Mouse (Mus musculus) bone marrow macrophage, adult 2 months (primary cell): ENCODE results near the gene Ddx39. TPM values are rescaled to one million over a fixed set of nuclear protein-coding genes. Genes with fewer than 3 reads are reported as not detected.

Experiments used
- H3K27ac ChIP-seq: 2 replicates; pipeline ENCODE4 v1.5.1; 2012; ENCODE audit warnings: low read depth, low read length; ENCODE audit not compliant: insufficient read depth
- H3K4me1 ChIP-seq: 2 replicates; pipeline ENCODE4 v1.6.1; 2012; ENCODE audit warnings: low read length; ENCODE audit not compliant: control insufficient read depth, insufficient read depth
- H3K4me3 ChIP-seq: 2 replicates; pipeline ENCODE4 v1.5.1; 2012; ENCODE audit warnings: mild to moderate bottlenecking, low read length, moderate library complexity; ENCODE audit not compliant: insufficient read depth
- CTCF ChIP-seq: IDR thresholded peaks from 2 replicates; pipeline ENCODE4 v1.5.1; 2012; ENCODE audit warnings: low read depth, mild to moderate bottlenecking, low read length, moderate library complexity
- POLR2A ChIP-seq: IDR thresholded peaks from 2 replicates; pipeline ENCODE4 v1.6.1; 2012; ENCODE audit warnings: mild to moderate bottlenecking, low read depth, low read length, borderline replicate concordance
- polyA plus RNA-seq: library from polyadenylated mRNA; stranded (reverse); fragments of >200 nt; gene quantifications from 2 replicates; pipeline ENCODE4 v1.2.4, GENCODE M21; 2012; ENCODE audit not compliant: missing spikeins, insufficient read depth, insufficient read length

Gene Ddx39
- polyA plus RNA-seq, 1 experiment = 28.4 TPM

GRCm38 (mm10) chr8:83742968-83743367, 28.0 kb downstream of the Ddx39 start:
- no peak overlapping the region for H3K27ac ChIP-seq
- no peak for TF ChIP-seq POLR2A
- TF ChIP-seq CTCF = no peak
- peaks cover 48% of the 10 kb centered on the region for H3K4me1 ChIP-seq
- H3K4me3 ChIP-seq = no peak overlapping the region

- peaks cover 46% of the 10 kb centered on the region for H3K4me1 ChIP-seq
- H3K4me3 ChIP-seq = no peak overlapping the region
- TF ChIP-seq POLR2A (no peak), CTCF (no peak)
- H3K27ac ChIP-seq = no peak overlapping the region
Measured at GRCm38 (mm10) chr8:83744070-83744469, 29.1 kb downstream of the Ddx39 start.

- Histone ChIP-seq H3K27ac (peak overlapping the region; percentile 89), H3K4me1 (peaks cover 25% of the 10 kb centered on the region), H3K4me3 (peak overlapping the region; percentile 47)
- TF ChIP-seq CTCF (no peak), POLR2A (no peak)
Measured at GRCm38 (mm10) chr8:83747661-83748346, 32.8 kb downstream of the Ddx39 start.

GRCm38 (mm10) chr8:83748708-83749107, 33.7 kb downstream of the Ddx39 start:
- no peak for TF ChIP-seq POLR2A
- TF ChIP-seq CTCF = no peak
- Histone ChIP-seq H3K4me3 (peak overlapping the region; percentile 14), H3K27ac (peak overlapping the region; percentile 89), H3K4me1 (peaks cover 22% of the 10 kb centered on the region)

- H3K4me3 ChIP-seq = 0 out of 2 replicates have a peak overlapping the region, but pooled peaks have one; percentile 14
- peaks cover 22% of the 10 kb centered on the region for H3K4me1 ChIP-seq
- TF ChIP-seq CTCF (no peak), POLR2A (no peak)
- peak overlapping the region; percentile 89 for H3K27ac ChIP-seq
Measured at GRCm38 (mm10) chr8:83749265-83749664, 34.3 kb downstream of the Ddx39 start.

- TF ChIP-seq POLR2A (no peak), CTCF (no peak)
- Histone ChIP-seq H3K4me1 (peaks cover 10% of the 10 kb centered on the region), H3K27ac (no peak overlapping the region), H3K4me3 (no peak overlapping the region)
Measured at GRCm38 (mm10) chr8:83754149-83754548, 39.2 kb downstream of the Ddx39 start.

- TF ChIP-seq CTCF (no peak), POLR2A (no peak)
- peaks cover 2% of the 10 kb centered on the region; the same call in 1 of the 2 replicates for H3K4me1 ChIP-seq
- no peak overlapping the region for H3K27ac ChIP-seq
- no peak overlapping the region for H3K4me3 ChIP-seq
Measured at GRCm38 (mm10) chr8:83756273-83756672, 41.3 kb downstream of the Ddx39 start.

GRCm38 (mm10) chr8:83757084-83757607, 42.2 kb downstream of the Ddx39 start:
- TF ChIP-seq CTCF = no peak
- Histone ChIP-seq H3K27ac (no peak overlapping the region), H3K4me1 (peaks cover 2% of the 10 kb centered on the region; the same call in 1 of the 2 replicates), H3K4me3 (no peak overlapping the region)

- H3K4me1 ChIP-seq = peaks cover 2% of the 10 kb centered on the region; the same call in 1 of the 2 replicates
- TF ChIP-seq CTCF (no peak), POLR2A (no peak)
- H3K4me3 ChIP-seq = no peak overlapping the region
- no peak overlapping the region for H3K27ac ChIP-seq
Measured at GRCm38 (mm10) chr8:83758298-83758697, 43.3 kb downstream of the Ddx39 start.

GRCm38 (mm10) chr8:83759231-83759759, 44.3 kb downstream of the Ddx39 start:
- no peak overlapping the region for H3K27ac ChIP-seq
- TF ChIP-seq POLR2A (no peak), CTCF (no peak)
- peaks cover 2% of the 10 kb centered on the region; the same call in 1 of the 2 replicates for H3K4me1 ChIP-seq

More at GRCm38 (mm10) chr8:83759231-83759759, 44.3 kb downstream of the Ddx39 start:
- no peak overlapping the region for H3K4me3 ChIP-seq
